Mouse (Mus musculus) kidney, postnatal 0 days (tissue): ENCODE data around the gene Dbi. TPM values are rescaled to one million over a fixed set of nuclear protein-coding genes. Genes with fewer than 3 reads are reported as not detected.

Source experiments
- ATAC-seq: fragments of 200-750 bp; cut with Nextera tagmentation; replicated peaks from 2 replicates; pipeline ENCODE4 v1.8.0; 2017; ENCODE audit warnings: low read depth, moderate number of reproducible peaks, moderate TSS enrichment, moderate library complexity; ENCODE audit not compliant: low FRiP score
- DNase-seq: peaks from one replicate; pipeline ENCODE4 v3.0.0-alpha.2; 2016; ENCODE audit warnings: low spot score
- H3K27ac ChIP-seq: fragments of 300-500 bp; sonication (generic); 2 replicates; pipeline ENCODE4 v1.5.1; 2014; ENCODE audit warnings: mild to moderate bottlenecking
- H3K27me3 ChIP-seq: fragments of 300-500 bp; sonication (generic); 2 replicates; pipeline ENCODE4 v1.6.1; 2014; ENCODE audit warnings: low read length, mixed read lengths; ENCODE audit not compliant: insufficient read depth
- H3K36me3 ChIP-seq: fragments of 300-500 bp; sonication (generic); 2 replicates; pipeline ENCODE4 v1.6.1; 2014; ENCODE audit warnings: low read length, mixed read lengths; ENCODE audit not compliant: insufficient read depth
- H3K4me1 ChIP-seq: fragments of 300-500 bp; sonication (generic); replicated peaks from 2 replicates; pipeline ENCODE4 v1.6.1; 2014; ENCODE audit warnings: antibody characterized with exemption, low read length, mixed read lengths; ENCODE audit not compliant: insufficient read depth
- H3K4me2 ChIP-seq: fragments of 300-500 bp; sonication (generic); 2 replicates; pipeline ENCODE4 v1.6.1; 2014; ENCODE audit warnings: mild to moderate bottlenecking, low read length, moderate library complexity, mixed read lengths
- H3K4me3 ChIP-seq: fragments of 300-500 bp; sonication (generic); replicated peaks from 2 replicates; pipeline ENCODE4 v1.5.1; 2014; ENCODE audit warnings: low read depth, low read length
- H3K9ac ChIP-seq: fragments of 300-500 bp; sonication (generic); 2 replicates; pipeline ENCODE4 v1.6.1; 2014; ENCODE audit warnings: low read depth, low read length
- H3K9me3 ChIP-seq: fragments of 300-500 bp; sonication (generic); replicated peaks from 2 replicates; pipeline ENCODE4 v1.6.1; 2016; ENCODE audit warnings: low read length, inconsistent platforms, mixed read lengths
- CTCF ChIP-seq: IDR thresholded peaks from 2 replicates; pipeline ENCODE4 v1.5.1; 2016; ENCODE audit warnings: antibody characterized with exemption, low read depth, mild to moderate bottlenecking, moderate library complexity
- WGBS: fragments of 180-500 bp; shearing (Covaris S2); extraction: QIAGEN DNeasy Blood & Tissue Kit; methylation state at CpG from one replicate; pipeline ENCODE4 v1.1.7; 2014; 5-methylcytosine and 5-hydroxymethylcytosine counted together
- polyA plus RNA-seq: library from polyadenylated mRNA; unstranded; fragments of >200 nt; fragmentation: Nextera tagmentation; extraction: Ambion mirVana; gene quantifications from 2 replicates; pipeline ENCODE4 v1.2.1, GENCODE M21; 2015

Dbi gene
- polyA plus RNA-seq, 1 experiment from 2014 or later, result 1,400 TPM

- 79% methylated on average over 8 of the region's 8 CpGs for WGBS
- no peak for ATAC-seq
- TF ChIP-seq CTCF, result no peak
Observed at GRCm38 (mm10) chr1:120090880-120091570, 29.9 kb downstream of the Dbi start.

GRCm38 (mm10) chr1:120089180-120089579, 31.7 kb downstream of the Dbi start:
- no peak overlapping the region for H3K4me3 ChIP-seq
- H3K27ac ChIP-seq, result no peak overlapping the region
- H3K9ac ChIP-seq, result no peak overlapping the region
- no peak for TF ChIP-seq CTCF
- H3K4me1 ChIP-seq, result no peaks in the 10 kb centered on the region
- no peaks in the 10 kb centered on the region for H3K36me3 ChIP-seq
- WGBS, result 32% methylated on average over 4 of the region's 5 CpGs
- ATAC-seq (no peak), DNase-seq (no peak)
- H3K4me2 ChIP-seq, result no peak overlapping the region
- H3K27me3 ChIP-seq, result no peaks in the 10 kb centered on the region
- no peaks in the 10 kb centered on the region for H3K9me3 ChIP-seq

More at GRCm38 (mm10) chr1:120090880-120091570, 29.9 kb downstream of the Dbi start:
- no peak for DNase-seq
- Histone ChIP-seq H3K36me3 (no peaks in the 10 kb centered on the region), H3K9me3 (no peaks in the 10 kb centered on the region), H3K4me1 (no peaks in the 10 kb centered on the region), H3K4me2 (no peak overlapping the region), H3K27ac (no peak overlapping the region), H3K27me3 (no peaks in the 10 kb centered on the region), H3K4me3 (no peak overlapping the region), H3K9ac (no peak overlapping the region)

GRCm38 (mm10) chr1:120086644-120087043, 34.2 kb downstream of the Dbi start:
- H3K4me1 ChIP-seq, result peaks cover 4% of the 10 kb centered on the region
- no peak for DNase-seq
- TF ChIP-seq CTCF, result no peak

GRCm38 (mm10) chr1:120085696-120086095, 35.2 kb downstream of the Dbi start:
- Histone ChIP-seq H3K4me3 (no peak overlapping the region), H3K27me3 (no peaks in the 10 kb centered on the region), H3K9ac (no peak overlapping the region), H3K4me2 (no peak overlapping the region), H3K27ac (no peak overlapping the region), H3K9me3 (no peaks in the 10 kb centered on the region), H3K36me3 (no peaks in the 10 kb centered on the region), H3K4me1 (peaks cover 4% of the 10 kb centered on the region)
- no peak for TF ChIP-seq CTCF
- DNase-seq (no peak), ATAC-seq (no peak)
- 73% methylated on average over 3 of the region's 3 CpGs for WGBS

More at GRCm38 (mm10) chr1:120086644-120087043, 34.2 kb downstream of the Dbi start:
- H3K27ac ChIP-seq, result no peak overlapping the region
- no peak for ATAC-seq
- H3K9me3 ChIP-seq, result no peaks in the 10 kb centered on the region
- H3K4me2 ChIP-seq, result no peak overlapping the region
- H3K27me3 ChIP-seq, result no peaks in the 10 kb centered on the region
- no peak overlapping the region for H3K4me3 ChIP-seq
- no peak overlapping the region for H3K9ac ChIP-seq
- WGBS, result 60% methylated on average over 13 of the region's 13 CpGs
- no peaks in the 10 kb centered on the region for H3K36me3 ChIP-seq

GRCm38 (mm10) chr1:120083921-120084517, 36.9 kb downstream of the Dbi start:
- H3K36me3 ChIP-seq, result no peaks in the 10 kb centered on the region
- H3K9me3 ChIP-seq, result no peaks in the 10 kb centered on the region
- H3K4me2 ChIP-seq, result no peak overlapping the region
- DNase-seq (no peak), ATAC-seq (no peak)
- H3K4me3 ChIP-seq, result no peak overlapping the region
- 41% methylated on average over 5 of the region's 5 CpGs for WGBS
- no peak overlapping the region for H3K27ac ChIP-seq
- TF ChIP-seq CTCF, result no peak
- peaks cover 4% of the 10 kb centered on the region for H3K4me1 ChIP-seq
- H3K27me3 ChIP-seq, result no peaks in the 10 kb centered on the region
- H3K9ac ChIP-seq, result no peak overlapping the region

- 16% methylated on average over 7 of the region's 7 CpGs for WGBS
- Histone ChIP-seq H3K36me3 (no peaks in the 10 kb centered on the region), H3K9me3 (no peaks in the 10 kb centered on the region), H3K27ac (no peak overlapping the region; the same call in 1 of the 2 replicates), H3K4me1 (peaks cover 4% of the 10 kb centered on the region), H3K4me3 (no peak overlapping the region), H3K27me3 (no peaks in the 10 kb centered on the region), H3K9ac (no peak overlapping the region), H3K4me2 (0 out of 2 replicates have a peak overlapping the region, but pooled peaks have one; percentile 33)
- no peak for TF ChIP-seq CTCF
- DNase-seq, result peak; percentile 60
- ATAC-seq, result peak; percentile 33; the same call in 1 of the 2 replicates
Observed at GRCm38 (mm10) chr1:120082957-120083585, 37.8 kb downstream of the Dbi start.
